ENCODE assay signal across 22 mouse cellular contexts in genomic region chr4:108302296-108302890, GRCm38 (mm10). TPM values are rescaled to one million over a fixed set of nuclear protein-coding genes. Genes with fewer than 3 reads are reported as not detected.
A peak's percentile ranks its signal among the peaks of the same experiment; 100 is the strongest.
DNase-seq lines count a peak whose midpoint lies in the region; ATAC-seq and TF ChIP-seq lines count a peak whose summit lies in the region.
"Had no signal": no experiment of that assay in that cellular context is flagged by ENCODE, and none has a peak within 500 bp of the region (broad histone marks: within the 10 kb centered on the region; RNA-seq: fewer than 3 reads in every experiment).

No protein-coding gene starts in this region.

- H3K4me3 ChIP-seq in lung, postnatal 0 days (ENCODE audit: low read depth, low read length) = no peak overlapping the region
- H3K4me3 ChIP-seq in forebrain, embryonic 14.5 days (ENCODE audit: low read depth, low read length) = no peak overlapping the region
- H3K4me3 ChIP-seq: embryonic facial prominence, embryonic 10.5 days; forebrain, embryonic 10.5 days; forebrain, embryonic 15.5 days; heart, embryonic 10.5 days; hindbrain, embryonic 15.5 days had no signal

- WGBS in lung, postnatal 0 days = 70% methylated on average over 5 of the region's 5 CpGs
- WGBS in forebrain, embryonic 14.5 days = 80% methylated on average over 5 of the region's 5 CpGs

- no peak for TF ChIP-seq CTCF in lung, postnatal 0 days (IDR thresholded peaks at IDR 0.05)

- no peak for TF ChIP-seq EP300 in lung, postnatal 0 days (IDR thresholded peaks at IDR 0.05)

- H3K4me1 ChIP-seq in lung, postnatal 0 days (ENCODE audit: insufficient read depth, low read depth, low read length) = peaks cover 11% of the 10 kb centered on the region; the same call in 1 of the 2 replicates
- peaks cover 12% of the 10 kb centered on the region for H3K4me1 ChIP-seq in forebrain, embryonic 14.5 days (ENCODE audit: control insufficient read depth, insufficient read depth, low read length)

- no peak overlapping the region for H3K9ac ChIP-seq in lung, postnatal 0 days (replicated peaks; ENCODE audit: low read depth)
- no peak overlapping the region for H3K9ac ChIP-seq in forebrain, embryonic 14.5 days (ENCODE audit: low read length)
- H3K9ac ChIP-seq: forebrain, embryonic 15.5 days; hindbrain, embryonic 15.5 days had no signal

- no peak overlapping the region for H3K27ac ChIP-seq in lung, postnatal 0 days (ENCODE audit: low read length)
- H3K27ac ChIP-seq in forebrain, embryonic 14.5 days (ENCODE audit: low read depth, low read length) = no peak overlapping the region
- H3K27ac ChIP-seq: embryonic facial prominence, embryonic 10.5 days; forebrain, embryonic 10.5 days; heart, embryonic 10.5 days; hindbrain, embryonic 15.5 days had no signal

- ATAC-seq in lung, postnatal 0 days = no peak
- ATAC-seq in forebrain, embryonic 14.5 days = no peak
- ATAC-seq: forebrain, embryonic 15.5 days; intestine, embryonic 16.5 days; Patski had no signal

- H3K27me3 ChIP-seq in lung, postnatal 0 days (replicated peaks; ENCODE audit: insufficient read depth, low read length) = no peaks in the 10 kb centered on the region
- no peaks in the 10 kb centered on the region for H3K27me3 ChIP-seq in forebrain, embryonic 14.5 days (replicated peaks; ENCODE audit: control insufficient read depth, insufficient read depth, low read length)
- H3K27me3 ChIP-seq: forebrain, embryonic 15.5 days; hindbrain, embryonic 15.5 days; Patski had no signal

- H3K36me3 ChIP-seq in lung, postnatal 0 days (ENCODE audit: insufficient read depth, low read length) = no peaks in the 10 kb centered on the region
- H3K36me3 ChIP-seq in forebrain, embryonic 14.5 days (ENCODE audit: control insufficient read depth, insufficient read depth, low read length) = no peaks in the 10 kb centered on the region
- H3K36me3 ChIP-seq: forebrain, embryonic 15.5 days; heart, embryonic 10.5 days; hindbrain, embryonic 15.5 days had no signal

- DNase-seq in lung, postnatal 0 days (ENCODE audit: low spot score) = peak; percentile 9
- DNase-seq in lung, postnatal 14 days = no peak
- peak; percentile 33 for DNase-seq in R1 (ENCODE audit: low read depth, low spot score)
- DNase-seq in gonadal fat pad, adult 2 months (ENCODE audit: low read depth) = peak; percentile 54
- DNase-seq in naive thymus-derived CD4-positive, alpha-beta T cell, adult 2 months (ENCODE audit: low read depth) = peak; percentile 20
- no peak for DNase-seq in cerebellum, adult 18-20 months
- DNase-seq in cerebellum, postnatal 14 days = no peak
- DNase-seq in forebrain, embryonic 14.5 days (ENCODE audit: low spot score) = no peak
- DNase-seq: adrenal gland, adult 8-10 months; adrenal gland, postnatal 36 days; cerebellum, adult 11 months; cerebellum, adult 9-10 months; gastrocnemius, postnatal 25 days; heart, adult 18-20 months; heart, postnatal 10 days had no signal

- no peaks in the 10 kb centered on the region for H3K9me3 ChIP-seq in lung, postnatal 0 days (ENCODE audit: low read length)
- 0 out of 2 replicates have a peak, but pooled peaks cover 4% of the 10 kb centered on the region for H3K9me3 ChIP-seq in forebrain, embryonic 14.5 days (replicated peaks; ENCODE audit: control insufficient read depth, low read length)
- H3K9me3 ChIP-seq: forebrain, embryonic 15.5 days; hindbrain, embryonic 15.5 days had no signal

- no peak overlapping the region for H3K4me2 ChIP-seq in lung, postnatal 0 days (replicated peaks; ENCODE audit: low read depth, low read length)
- H3K4me2 ChIP-seq in forebrain, embryonic 14.5 days (ENCODE audit: low read length) = no peak overlapping the region
- H3K4me2 ChIP-seq: forebrain, embryonic 15.5 days had no signal

RNA-seq across cellular contexts. Expression of gene Zyg11b, which starts 1.5 kb away (rescaled TPM):
- 4.7 and 5.2 TPM in 2 replicates for polyA plus RNA-seq in lung, postnatal 0 days (2015; fragmentation: Nextera tagmentation; extraction: Ambion mirVana)
- polyA plus RNA-seq in gonadal fat pad, adult 2 months (2012; rRNA removed) = 11.5 and 12.1 TPM in 2 replicates
- polyA plus RNA-seq in forebrain, embryonic 14.5 days (2014; fragmentation: Nextera tagmentation; extraction: Ambion mirVana) = 24.2 and 31.1 TPM in 2 replicates

RNA-seq across cellular contexts. Expression of gene Coa7, which starts 25.5 kb away (rescaled TPM):
- polyA plus RNA-seq in lung, postnatal 0 days (2015; fragmentation: Nextera tagmentation; extraction: Ambion mirVana) = 25.3 and 31.9 TPM in 2 replicates
- 14.3 and 15.2 TPM in 2 replicates for polyA plus RNA-seq in gonadal fat pad, adult 2 months (2012; rRNA removed)
- polyA plus RNA-seq in forebrain, embryonic 14.5 days (2014; fragmentation: Nextera tagmentation; extraction: Ambion mirVana) = 43.1 and 52.2 TPM in 2 replicates

Comparison
In these comparisons a context has a peak if more than half of its experiments do, and no peak if none do; other contexts are left out.
1. DNase-seq: peak in lung, postnatal 0 days (single experiment), R1 (single experiment), gonadal fat pad, adult 2 months (single experiment) and naive thymus-derived CD4-positive, alpha-beta T cell, adult 2 months (single experiment); none in lung, postnatal 14 days (single experiment), cerebellum, adult 18-20 months (0 of 2), cerebellum, postnatal 14 days (0 of 2) and forebrain, embryonic 14.5 days (single experiment).